Mouse (Mus musculus) urinary bladder, adult 2 months (tissue): ENCODE measurements around the gene Acsm3. TPM values are rescaled to one million over a fixed set of nuclear protein-coding genes. Genes with fewer than 3 reads are reported as not detected.
A peak's percentile ranks its signal among the peaks of the same experiment; 100 is the strongest.
"Not testable (repeated sequence)": the region's sequence is repeated elsewhere in the genome, so short reads cannot be mapped to it uniquely, and the experiment has no call there.

Experiments
- DNase-seq: peaks from one replicate; pipeline ENCODE4 v3.0.0; 2022; ENCODE audit warnings: low spot score
- polyA plus RNA-seq: library from polyadenylated mRNA; depleted of rRNA; stranded (reverse); fragments of >200 nt; gene quantifications from 2 replicates; pipeline ENCODE4 v1.2.3, GENCODE M21; 2012; rRNA removed

The Acsm3 gene
- 2.7 and 6.8 TPM in 2 replicates for polyA plus RNA-seq

DNA sequence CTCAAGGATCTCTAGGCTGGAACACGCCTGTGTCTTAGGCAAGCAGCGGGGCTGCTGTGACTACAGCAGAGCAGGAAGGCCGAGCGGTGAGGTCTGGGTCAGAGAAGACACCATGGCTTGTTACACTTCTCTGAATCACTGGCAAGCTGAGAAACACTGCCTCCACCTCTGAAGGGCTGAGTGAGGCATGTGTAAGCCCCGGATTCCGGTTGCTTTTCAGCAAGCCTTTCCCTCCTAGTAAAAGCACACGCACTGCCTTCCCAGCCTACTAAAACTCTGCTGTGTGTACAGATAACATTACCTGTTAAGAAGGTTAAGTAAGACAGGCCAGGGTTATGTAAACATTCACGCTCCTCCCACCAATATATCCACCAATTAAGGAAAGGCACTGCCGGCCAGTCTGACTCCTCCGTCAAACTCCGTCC lies at the start of gene Acsm3:
TSS of gene Acsm3 (plus strand) at position 397 of the 425 bp plus-strand sequence.
- DNase-seq = no peak

DNA sequence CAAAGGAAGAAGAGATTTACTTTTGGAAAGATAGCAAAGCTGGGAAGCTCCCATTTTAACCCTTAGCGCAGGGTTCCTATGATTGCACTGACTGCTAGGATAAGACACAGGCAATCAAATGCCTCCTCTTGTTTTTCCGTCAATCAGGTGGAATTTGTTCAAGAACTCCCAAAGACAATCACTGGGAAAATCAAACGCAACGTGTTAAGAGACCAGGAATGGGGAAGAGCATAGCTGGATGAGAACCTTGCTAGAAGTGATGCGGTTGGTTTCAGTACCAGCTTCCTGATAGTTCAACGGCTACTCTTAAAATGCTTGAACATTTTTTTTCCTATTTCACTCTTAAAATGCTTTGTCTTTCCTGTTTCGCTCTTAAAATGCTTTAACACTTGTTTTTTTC lies 46.6 kb upstream of the Acsm3 start:
- DNase-seq = no peak

DNA sequence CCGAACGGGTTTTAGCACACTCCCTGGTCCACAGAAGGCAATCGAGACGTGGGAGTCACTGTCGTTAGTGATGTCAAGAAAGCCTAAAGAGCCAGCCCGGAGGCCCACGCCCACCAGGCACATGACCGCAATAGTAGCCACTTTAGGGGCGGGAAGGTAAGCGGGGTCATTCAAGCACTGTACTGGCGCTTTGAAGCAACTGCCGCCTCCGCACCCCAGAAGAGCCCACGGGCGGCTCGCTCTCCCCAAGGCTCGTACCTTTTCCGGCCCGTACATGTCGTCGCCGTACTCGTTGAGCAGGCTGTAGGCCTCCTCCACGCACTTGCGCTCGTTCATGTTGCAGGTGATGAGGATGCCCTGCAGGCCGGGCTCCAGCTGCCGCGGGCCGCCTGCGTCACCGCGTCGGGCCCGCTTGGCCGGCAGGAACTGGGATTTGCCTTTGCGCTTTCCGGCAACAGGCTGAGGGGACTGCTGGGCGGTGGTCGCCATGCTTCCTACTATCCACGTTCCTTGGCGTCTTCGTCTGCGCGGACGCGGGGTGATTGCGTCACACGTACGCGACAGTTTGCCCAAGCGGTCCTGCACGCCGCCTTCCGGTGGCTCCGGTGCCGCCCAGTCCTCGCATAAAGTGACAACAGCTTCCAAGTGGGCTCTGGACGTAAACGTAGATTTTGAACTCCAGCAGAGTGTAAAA lies 40.3 kb upstream of the Acsm3 start, which contains the start of gene Thumpd1:
TSS of gene Thumpd1 (minus strand) at position 546 of the 694 bp plus-strand sequence.
- DNase-seq = peak; percentile 88

DNA sequence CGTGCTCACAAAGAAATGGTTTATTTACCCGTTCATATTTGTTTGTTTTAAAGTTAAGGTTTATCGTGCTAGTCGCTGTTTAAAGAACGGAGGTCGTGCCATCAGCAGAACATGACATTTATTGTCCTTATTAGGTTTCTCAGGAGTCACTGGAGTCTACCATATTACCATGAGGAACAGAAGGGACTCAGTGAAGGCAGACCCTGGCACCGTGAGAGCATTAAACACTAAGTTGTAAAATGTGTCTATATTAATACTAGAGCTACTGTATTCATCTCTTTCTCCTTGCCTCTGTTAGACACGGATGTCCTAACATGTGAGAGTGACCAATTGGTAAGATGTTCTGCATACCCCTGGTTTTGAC lies 39.8 kb upstream of the Acsm3 start:
- no peak for DNase-seq

DNA sequence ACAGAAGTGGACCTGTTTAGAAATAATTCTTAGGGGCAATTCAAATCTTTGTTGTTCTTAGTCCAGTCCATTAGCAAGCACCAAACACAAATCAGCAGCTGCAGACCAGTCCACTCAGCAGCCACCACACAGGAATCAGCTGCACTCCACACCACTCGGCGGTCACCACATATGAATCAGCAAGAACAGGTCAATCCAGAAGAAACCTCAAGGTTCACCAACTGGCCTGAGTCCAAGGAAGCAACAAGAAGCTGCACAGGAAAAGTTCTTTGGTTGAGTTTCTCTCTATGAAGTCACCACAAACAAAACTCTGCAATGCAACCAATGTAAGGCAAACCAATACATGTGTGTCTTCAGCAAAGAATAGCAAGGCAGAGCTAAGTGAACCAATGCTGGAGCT lies 33.1 kb upstream of the Acsm3 start:
- no peak for DNase-seq

DNA sequence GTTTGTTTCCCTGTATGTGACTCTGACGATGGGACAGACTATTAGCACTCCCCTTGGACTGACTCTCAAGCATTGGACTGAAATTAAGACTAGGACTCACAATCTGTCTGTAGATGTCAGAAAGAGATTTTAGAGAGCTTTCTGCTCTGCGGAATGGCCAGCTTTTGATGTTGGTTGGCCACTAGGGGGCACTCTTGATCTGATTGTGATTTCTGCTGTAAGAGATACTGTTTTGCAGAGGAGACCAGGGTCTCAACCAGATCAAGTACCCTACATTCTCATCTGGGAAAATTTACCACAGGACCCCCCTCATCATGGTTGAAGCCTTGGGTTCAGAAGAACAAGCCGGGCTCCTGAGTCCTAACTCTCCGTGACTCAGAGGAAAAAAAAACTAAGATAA lies 29.5 kb upstream of the Acsm3 start:
- not testable (repeated sequence) for DNase-seq

DNA sequence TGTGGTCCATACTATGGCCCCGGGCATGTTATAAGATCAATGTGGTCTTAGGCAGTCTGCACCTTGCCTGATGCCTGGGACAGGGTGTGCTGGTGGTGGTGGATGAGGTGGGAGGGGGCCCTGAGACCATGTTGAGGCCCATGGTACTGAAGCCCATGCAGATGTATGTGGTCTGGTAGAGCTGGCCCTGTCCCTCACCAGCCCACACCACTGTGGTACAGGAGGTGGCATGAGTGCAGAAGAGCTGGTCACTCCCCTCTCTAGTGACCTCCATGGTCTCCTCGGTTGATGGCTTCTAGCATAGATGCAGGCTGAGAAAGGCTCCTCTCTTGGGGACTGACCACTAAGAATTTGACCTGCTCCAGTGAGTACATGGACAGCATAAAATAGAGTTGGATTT lies 21.8 kb upstream of the Acsm3 start:
- no peak for DNase-seq

DNA sequence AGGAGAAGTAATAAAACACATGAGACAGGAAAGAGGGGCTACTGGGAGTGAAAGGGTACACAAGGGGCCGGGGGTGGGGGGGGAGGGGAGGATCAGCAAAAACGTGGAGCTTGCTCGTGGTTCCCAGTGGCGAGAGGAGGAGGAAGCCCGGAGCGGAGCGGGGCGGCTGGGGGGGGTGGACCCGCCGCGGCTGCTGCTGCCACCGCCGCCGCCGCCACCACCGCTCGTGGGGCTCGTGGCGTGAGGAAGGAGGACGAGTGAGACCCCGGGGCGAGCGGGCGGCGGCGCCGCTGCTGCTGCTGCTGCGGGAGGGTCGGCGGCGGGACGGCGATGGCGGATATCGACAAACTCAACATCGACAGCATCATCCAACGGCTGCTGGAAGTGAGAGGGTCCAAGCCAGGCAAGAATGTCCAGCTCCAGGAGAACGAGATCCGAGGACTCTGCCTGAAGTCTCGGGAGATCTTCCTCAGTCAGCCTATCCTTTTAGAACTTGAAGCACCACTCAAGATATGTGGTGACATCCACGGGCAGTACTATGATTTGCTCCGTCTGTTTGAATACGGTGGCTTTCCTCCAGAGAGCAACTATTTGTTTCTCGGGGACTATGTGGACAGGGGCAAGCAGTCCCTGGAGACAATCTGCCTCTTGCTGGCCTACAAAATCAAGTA lies 20.8 kb upstream of the Acsm3 start:
- not testable (repeated sequence) for DNase-seq

DNA sequence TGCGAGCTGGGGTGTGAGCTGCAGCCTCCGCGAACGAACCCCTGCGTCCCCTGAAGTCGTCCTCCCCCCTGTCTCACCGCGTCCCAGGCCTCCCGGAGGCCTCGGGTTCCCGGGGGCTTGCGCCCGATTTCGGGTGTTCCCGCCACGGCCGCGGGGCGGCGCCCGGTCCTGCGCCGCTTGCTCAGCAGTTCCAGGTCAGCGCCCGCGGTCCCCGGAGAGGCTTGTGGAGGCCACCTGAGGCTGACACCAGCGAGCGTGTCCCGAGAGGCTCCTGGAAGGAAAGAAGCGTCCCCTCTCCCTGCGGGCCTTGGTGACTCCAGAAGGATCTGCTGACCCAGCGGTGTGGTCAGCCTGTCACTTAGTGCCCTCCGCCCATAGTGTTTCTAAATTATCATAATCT lies 16.4 kb upstream of the Acsm3 start:
- DNase-seq = no peak

DNA sequence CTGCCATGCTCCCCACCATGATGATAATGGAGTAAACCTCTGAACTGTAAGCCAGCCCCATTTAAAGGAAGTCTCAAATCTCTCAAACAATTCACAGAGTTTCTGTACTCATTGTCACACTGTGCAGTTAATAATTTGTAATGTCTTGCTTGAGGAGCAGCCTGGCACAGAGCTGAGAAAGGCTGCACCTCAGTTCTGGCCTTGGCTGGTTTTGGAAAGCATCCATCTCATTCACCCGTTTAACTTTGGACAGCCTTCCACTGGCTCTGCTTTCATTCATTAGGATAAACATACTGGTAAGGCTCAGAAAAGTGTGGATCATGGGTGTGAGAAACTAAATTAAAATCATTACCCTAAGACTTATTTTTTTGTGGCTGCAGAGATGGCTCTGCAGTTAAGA lies 14.9 kb upstream of the Acsm3 start:
- DNase-seq = no peak

DNA sequence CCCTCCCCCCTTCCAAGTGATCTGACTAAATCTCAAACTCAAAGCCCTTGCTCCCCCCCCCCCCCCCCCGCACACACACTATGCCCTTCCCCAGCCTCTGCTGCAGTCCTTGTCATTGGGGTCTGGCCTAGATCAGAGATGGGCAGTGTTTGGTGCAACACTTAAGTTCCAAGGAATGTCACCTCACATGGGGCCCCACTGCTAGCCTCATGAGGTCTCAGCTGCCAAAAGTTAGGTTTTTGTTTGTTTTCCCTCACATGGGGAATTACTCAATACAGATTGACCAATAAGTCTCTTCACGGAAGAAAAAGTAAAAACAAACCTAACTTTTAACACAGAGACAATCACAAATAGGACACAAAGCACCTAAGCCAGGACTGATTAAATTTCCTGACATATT lies 12.0 kb upstream of the Acsm3 start:
- no peak for DNase-seq

DNA sequence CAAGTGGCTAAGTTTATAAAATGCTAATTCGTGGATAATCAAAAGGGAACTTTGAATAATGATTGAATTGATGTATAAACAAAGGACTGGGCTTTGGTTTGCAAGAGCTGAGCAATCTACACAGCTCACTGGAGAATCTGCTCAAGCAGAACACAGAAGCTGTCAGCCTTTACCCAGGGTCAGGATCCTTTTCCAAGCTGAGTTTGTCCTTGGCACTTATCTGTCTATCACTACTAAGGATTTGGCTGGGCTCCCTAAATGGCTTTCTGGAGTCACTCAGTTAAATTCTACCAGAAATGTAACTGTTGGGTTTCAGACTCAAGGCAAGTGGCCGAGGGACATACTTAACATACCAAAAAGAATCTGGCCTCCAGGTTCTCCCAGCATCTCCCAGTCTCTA lies 10.8 kb upstream of the Acsm3 start:
- DNase-seq = no peak

DNA sequence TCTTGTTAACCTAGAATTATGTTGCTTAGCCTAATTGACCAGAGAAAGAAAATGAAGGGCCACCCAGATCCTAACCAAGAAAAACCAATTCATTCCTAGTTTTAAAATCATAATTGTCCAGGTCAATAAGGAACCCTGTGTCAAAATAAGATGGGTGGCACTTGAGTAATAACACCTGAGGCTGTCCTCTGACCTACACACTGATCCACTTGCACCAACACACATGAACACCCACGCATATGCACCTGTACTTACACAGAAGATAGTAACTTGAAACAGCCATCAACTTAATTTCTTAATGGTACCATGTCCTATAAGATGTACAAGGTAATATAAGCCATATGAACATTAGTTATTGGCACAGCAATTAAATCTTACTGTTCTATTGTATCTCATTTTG lies 7.0 kb upstream of the Acsm3 start:
- no peak for DNase-seq

DNA sequence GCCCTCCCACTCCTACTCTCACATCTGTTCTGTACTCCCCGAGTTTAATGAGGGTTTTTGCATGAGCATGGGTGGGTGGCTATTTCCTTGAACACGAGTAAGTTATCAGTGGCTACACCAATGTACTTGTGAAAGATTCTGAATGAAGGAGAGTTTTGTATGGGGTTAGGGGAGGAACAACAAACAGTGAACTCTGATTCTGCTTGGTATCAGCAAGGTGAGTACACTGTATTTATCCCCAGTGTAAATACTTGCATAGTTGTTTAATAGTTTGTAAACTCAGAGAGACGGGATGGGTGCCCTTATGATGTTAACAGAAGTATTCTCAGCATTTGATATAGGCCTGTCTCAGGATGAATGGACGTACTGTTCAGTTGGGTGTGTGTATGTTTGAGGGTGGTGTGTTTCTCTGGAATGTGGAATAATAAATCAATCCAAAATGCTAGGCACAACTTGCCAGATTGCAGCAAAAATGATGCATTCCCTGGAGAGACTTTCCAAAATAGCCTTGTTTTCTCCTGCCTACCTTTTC lies 1.5 kb downstream of the Acsm3 start:
- no peak for DNase-seq

DNA sequence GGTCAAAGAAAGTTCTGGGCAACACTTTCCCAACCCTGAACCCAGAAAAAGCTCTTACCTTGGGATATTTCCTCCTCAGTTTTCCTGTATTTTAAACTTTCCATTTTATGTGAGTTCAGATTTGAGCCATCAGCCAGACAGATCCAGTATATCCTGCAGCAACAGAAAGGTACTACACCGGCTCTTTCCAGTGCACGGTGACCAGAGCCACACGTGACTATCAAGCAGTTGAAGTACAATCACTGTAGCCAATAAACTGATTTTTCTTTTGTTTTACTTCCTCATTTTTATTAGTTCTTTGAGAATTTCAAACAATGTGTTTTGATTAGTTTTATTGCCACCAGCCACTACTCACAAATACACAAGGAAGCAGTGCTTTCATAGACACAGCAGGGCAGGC lies 3.7 kb downstream of the Acsm3 start:
- DNase-seq = no peak

DNA sequence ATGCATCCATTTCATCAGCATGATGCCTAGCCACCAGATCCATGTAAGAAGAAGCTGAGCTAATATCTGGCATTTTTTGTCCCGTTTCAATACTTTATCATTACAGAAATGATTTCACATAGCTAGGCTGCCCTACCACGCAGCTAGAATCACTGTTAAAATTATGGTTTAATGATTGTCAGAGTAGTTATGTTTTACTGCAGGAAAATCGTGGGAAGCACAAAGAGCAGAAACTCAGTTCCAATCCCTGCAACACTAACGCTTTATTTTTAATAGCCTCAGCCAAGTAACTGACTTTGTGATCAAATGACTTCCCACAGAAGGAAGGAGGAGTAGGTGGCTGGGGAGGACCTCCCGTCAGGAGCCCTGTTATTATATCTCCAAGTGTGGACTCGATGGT lies 6.3 kb downstream of the Acsm3 start:
- no peak for DNase-seq

DNA sequence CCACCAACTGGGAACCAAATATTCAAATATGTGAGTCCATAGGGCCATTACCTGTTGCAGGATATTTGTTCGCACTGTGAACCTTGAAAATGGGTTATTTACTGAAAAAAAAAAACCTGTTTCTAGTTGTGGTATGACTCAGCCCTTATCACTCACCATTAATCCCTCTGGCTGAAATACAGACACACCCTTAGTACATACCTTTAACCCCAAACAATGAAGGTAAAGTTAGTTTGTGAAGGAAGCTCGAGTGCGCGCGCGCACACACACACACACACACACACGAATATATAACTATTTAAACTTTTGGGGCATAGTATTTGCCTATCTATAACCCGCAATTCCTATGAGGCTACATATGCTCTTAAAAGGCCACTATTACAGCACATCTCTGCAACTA lies 9.2 kb downstream of the Acsm3 start:
- DNase-seq = no peak

DNA sequence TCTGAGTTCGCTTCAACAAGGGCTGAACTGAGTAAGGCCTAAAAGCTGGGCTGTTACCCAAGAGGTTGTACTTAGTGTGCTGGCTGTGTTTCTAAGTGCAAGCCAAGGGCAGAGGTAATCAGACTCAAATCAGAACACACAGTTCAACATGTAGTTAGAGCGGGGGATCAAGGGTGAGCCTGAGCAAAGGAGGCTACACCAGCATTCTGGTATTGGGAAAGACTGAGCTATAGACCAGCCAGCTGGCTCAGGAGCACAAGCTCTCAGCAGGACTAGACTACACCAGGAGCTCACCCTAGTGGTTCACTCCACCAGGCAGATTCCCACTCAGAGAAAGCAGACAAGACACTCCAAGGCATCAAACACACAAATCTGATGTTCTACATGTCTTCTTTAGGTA lies 22.7 kb downstream of the Acsm3 start:
- no peak for DNase-seq

DNA sequence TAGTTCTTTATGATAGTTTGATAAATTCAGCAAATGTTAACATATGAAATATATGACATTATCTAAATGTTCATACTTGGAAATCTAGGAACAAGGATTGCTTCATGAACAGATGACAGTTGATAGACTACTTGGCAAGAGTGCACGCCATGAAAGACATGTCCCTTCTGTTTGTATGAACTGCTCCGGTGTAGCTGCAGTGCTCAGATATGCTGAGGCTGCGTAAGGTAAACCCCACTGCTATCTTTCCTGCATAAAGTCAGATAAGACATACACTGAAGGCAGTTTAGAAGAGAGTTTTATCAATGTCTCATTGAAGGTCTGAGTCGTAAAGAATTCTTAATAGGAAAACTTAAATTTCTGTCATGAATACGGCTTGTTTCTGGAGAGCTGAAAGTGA lies 24.2 kb downstream of the Acsm3 start:
- DNase-seq = no peak

DNA sequence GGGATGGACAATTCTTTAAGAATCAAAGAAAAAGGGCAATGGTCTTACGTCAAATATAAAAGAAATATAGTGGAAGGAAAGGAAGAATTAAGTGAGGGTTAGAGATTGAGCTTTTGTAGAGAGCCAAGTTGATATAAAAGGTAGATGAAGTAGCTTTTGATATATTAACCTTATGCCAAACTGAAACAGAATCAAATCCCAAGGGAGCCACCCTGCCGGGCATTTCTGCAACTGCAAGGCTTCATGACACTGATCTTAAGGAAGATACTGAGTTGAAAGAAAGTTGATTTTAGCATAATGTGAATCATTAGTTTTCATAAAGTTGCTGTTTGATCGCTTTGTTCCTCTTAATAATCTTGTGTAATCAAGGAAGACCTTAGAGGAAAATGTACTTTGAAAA lies 28.3 kb downstream of the Acsm3 start:
- no peak for DNase-seq

DNA sequence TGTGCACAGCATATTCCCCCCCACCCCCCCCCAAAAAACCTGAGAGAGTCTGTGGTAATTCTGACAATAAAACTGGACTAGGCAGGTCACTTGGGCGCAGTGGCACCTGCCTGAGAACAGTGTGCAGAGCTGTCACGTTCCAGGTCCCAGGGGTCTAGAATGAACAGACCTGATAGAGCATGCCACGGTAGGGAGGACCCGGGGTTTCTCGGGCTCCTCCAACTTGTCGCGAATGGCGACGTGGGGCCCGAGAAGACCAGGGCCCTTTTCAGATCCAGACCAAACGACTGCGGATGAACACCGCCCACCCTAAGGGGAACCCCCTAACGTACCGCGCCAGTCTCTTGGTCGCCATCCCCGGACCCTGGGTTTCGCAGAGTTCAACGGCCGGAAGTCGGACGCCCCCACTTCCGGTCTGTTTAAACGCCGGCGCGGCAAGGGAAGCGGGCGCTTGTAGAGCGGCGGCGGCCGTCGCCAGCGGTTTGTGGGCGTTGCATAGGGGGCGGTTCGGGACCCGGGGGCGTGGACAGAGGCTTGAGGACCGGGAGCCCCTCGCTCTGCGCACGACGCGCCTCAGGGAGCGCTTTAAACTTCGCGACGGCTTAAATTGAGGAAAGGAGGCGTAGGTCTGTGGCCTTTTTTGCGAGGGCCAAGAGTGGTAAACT lies 33.0 kb downstream of the Acsm3 start, which contains the start of the genes Rexo5 and Eri2:
TSS of gene Rexo5 (plus strand) at position 421 of the 665 bp plus-strand sequence.
TSS of gene Eri2 (minus strand) at position 473 of the 665 bp plus-strand sequence.
- DNase-seq = peak; percentile 67

DNA sequence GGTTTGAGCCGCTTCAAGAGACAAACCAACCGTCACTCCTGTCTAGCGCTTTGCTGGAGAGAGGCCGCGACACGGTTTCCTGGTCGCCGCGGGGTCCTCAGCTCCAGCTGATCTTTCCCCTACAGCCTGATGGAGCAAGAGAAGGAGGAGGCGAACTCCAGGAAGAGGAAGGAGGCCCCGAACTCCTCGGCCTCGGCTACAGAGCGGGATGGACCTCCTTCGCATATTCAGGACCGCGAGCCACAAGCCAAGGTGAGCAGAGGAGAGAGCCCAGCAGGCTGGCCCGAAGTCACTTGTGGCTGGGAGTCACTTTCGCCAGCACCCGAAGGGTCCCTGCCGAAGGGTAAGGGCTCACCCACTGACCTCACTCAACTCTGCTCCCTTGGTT lies 33.5 kb downstream of the Acsm3 start:
- no peak for DNase-seq

DNA sequence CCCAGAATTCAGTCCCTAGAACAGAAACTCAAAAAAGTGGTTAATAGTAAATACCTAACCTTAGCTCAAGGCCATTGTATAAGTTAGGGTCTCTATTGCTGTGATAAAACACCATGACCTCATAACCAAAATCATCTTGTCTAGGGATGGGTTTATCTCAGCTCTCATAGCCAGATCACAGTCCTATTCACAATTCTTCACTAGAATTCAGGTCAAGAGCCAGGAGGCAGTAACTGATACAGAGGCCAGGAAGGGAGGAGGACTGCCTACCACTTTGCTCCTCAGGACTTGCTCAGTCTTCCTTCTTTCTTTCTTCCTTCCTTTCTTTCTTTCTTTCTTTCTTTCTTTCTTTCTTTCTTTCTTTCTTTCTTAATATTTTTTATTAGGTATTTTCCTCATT lies 34.6 kb downstream of the Acsm3 start:
- DNase-seq = no peak
